Mouse (Mus musculus): Measurements from ENCODE around the gene Emg1. TPM values are rescaled to one million over a fixed set of nuclear protein-coding genes. Genes with fewer than 3 reads are reported as not detected.
A peak's percentile ranks its signal among the peaks of the same experiment; 100 is the strongest.

Gene Emg1
- polyA plus RNA-seq, 1 experiment from 2014 or later, result 202 TPM

GRCm38 (mm10) chr6:124655893-124656292 is 56.1 kb downstream of the Emg1 start:
- Histone ChIP-seq H3K9ac (ENCODE audit: low read length) (no peak overlapping the region), H3K4me2 (ENCODE audit: low read depth) (no peak overlapping the region), H3K4me1 (ENCODE audit: control insufficient read depth, insufficient read depth, low read length) (no peaks in the 10 kb centered on the region), H3K36me3 (ENCODE audit: control insufficient read depth, insufficient read depth, low read length) (no peaks in the 10 kb centered on the region), H3K27ac (ENCODE audit: low read depth, low read length) (no peak overlapping the region), H3K9me3 (ENCODE audit: control insufficient read depth, low read length) (no peaks in the 10 kb centered on the region), H3K4me3 (ENCODE audit: low read depth, low read length) (no peak overlapping the region), H3K27me3 (ENCODE audit: control insufficient read depth, insufficient read depth, low read length) (no peaks in the 10 kb centered on the region)
- no peak for ATAC-seq (ENCODE audit: insufficient read depth, low FRiP score, low TSS enrichment)
- no peak for DNase-seq (ENCODE audit: low spot score)
- 67% methylated on average over 6 of the region's 6 CpGs for WGBS

MicroRNA genes within 50 kb of the gene (microRNA counts, 519-probe panel; counts per million panel counts)
- microRNA mmu-miR-141 (171 counts per million, percentile 57 among the panel's probes with 10 or more counts), microRNA mmu-miR-200c (2,784 counts per million, percentile 62 among the panel's probes with 10 or more counts)

Small RNAs within 50 kb of the gene (microRNA-seq; reads per million reads assigned to microRNA genes)
- gene Mir141 (47.1 reads per million, percentile 40 among the genes with 10 or more reads in this experiment), gene Mir200c (250 reads per million, percentile 62 among the genes with 10 or more reads in this experiment)

Other genes with a start within 250 kb of the Emg1 start
- 17.2 TPM in 2 replicates for gene Clstn3, start 247.4 kb downstream of the Emg1 start, polyA plus RNA-seq (2014; fragmentation: Nextera tagmentation; extraction: Ambion mirVana)
- gene C1rl, start 219.1 kb downstream of the Emg1 start, polyA plus RNA-seq (2014; fragmentation: Nextera tagmentation; extraction: Ambion mirVana), result 0.12 and 0.17 TPM in 2 replicates
- gene C1ra, start 199.8 kb downstream of the Emg1 start, polyA plus RNA-seq (2014; fragmentation: Nextera tagmentation; extraction: Ambion mirVana), result 0.12 TPM in 1 of 2 replicates, not detected in the other
- 0.28 and 0.73 TPM in 2 replicates for gene C1s1, start 169.8 kb downstream of the Emg1 start, polyA plus RNA-seq (2014; fragmentation: Nextera tagmentation; extraction: Ambion mirVana)
- gene C1rb, start 141.9 kb downstream of the Emg1 start, polyA plus RNA-seq (2014; fragmentation: Nextera tagmentation; extraction: Ambion mirVana), result not detected in 2 replicates
- not detected in 2 replicates for gene C1s2, start 76.1 kb downstream of the Emg1 start, polyA plus RNA-seq (2014; fragmentation: Nextera tagmentation; extraction: Ambion mirVana)
- 37.3 and 42.2 TPM in 2 replicates for gene Lpcat3, start 49.2 kb downstream of the Emg1 start, polyA plus RNA-seq (2014; fragmentation: Nextera tagmentation; extraction: Ambion mirVana)
- 362 and 370 TPM in 2 replicates for gene Phb2, start 158 bp upstream of the Emg1 start, polyA plus RNA-seq (2014; fragmentation: Nextera tagmentation; extraction: Ambion mirVana)
- 6.9 and 8.0 TPM in 2 replicates for gene Ptpn6, start 26.5 kb upstream of the Emg1 start, polyA plus RNA-seq (2014; fragmentation: Nextera tagmentation; extraction: Ambion mirVana)
- gene Grcc10, start 29.2 kb upstream of the Emg1 start, polyA plus RNA-seq (2014; fragmentation: Nextera tagmentation; extraction: Ambion mirVana), result 456 and 504 TPM in 2 replicates
- not detected in 2 replicates for gene Gm45234, start 43.8 kb upstream of the Emg1 start, polyA plus RNA-seq (2014; fragmentation: Nextera tagmentation; extraction: Ambion mirVana)
- gene Atn1, start 44.3 kb upstream of the Emg1 start, polyA plus RNA-seq (2014; fragmentation: Nextera tagmentation; extraction: Ambion mirVana), result 11.8 and 12.1 TPM in 2 replicates
- gene Eno2, start 57.5 kb upstream of the Emg1 start, polyA plus RNA-seq (2014; fragmentation: Nextera tagmentation; extraction: Ambion mirVana), result 8.5 and 9.8 TPM in 2 replicates
- 0.27 and 1.4 TPM in 2 replicates for gene Lrrc23, start 67.5 kb upstream of the Emg1 start, polyA plus RNA-seq (2014; fragmentation: Nextera tagmentation; extraction: Ambion mirVana)
- 6.3 and 6.9 TPM in 2 replicates for gene Spsb2, start 96.5 kb upstream of the Emg1 start, polyA plus RNA-seq (2014; fragmentation: Nextera tagmentation; extraction: Ambion mirVana)
- 622 and 634 TPM in 2 replicates for gene Tpi1, start 102.1 kb upstream of the Emg1 start, polyA plus RNA-seq (2014; fragmentation: Nextera tagmentation; extraction: Ambion mirVana)
- 162 and 174 TPM in 2 replicates for gene Usp5, start 117.3 kb upstream of the Emg1 start, polyA plus RNA-seq (2014; fragmentation: Nextera tagmentation; extraction: Ambion mirVana)
- gene Cdca3, start 117.4 kb upstream of the Emg1 start, polyA plus RNA-seq (2014; fragmentation: Nextera tagmentation; extraction: Ambion mirVana), result 190 and 195 TPM in 2 replicates
- gene Gnb3, start 128.1 kb upstream of the Emg1 start, polyA plus RNA-seq (2014; fragmentation: Nextera tagmentation; extraction: Ambion mirVana), result 0.22 and 0.29 TPM in 2 replicates
- gene P3h3, start 145.6 kb upstream of the Emg1 start, polyA plus RNA-seq (2014; fragmentation: Nextera tagmentation; extraction: Ambion mirVana), result 14.6 and 16.9 TPM in 2 replicates
- gene Gpr162, start 151.8 kb upstream of the Emg1 start, polyA plus RNA-seq (2014; fragmentation: Nextera tagmentation; extraction: Ambion mirVana), result 2.3 TPM in 2 replicates
- 0.07 TPM in 1 of 2 replicates, not detected in the other for gene Cd4, start 176.0 kb upstream of the Emg1 start, polyA plus RNA-seq (2014; fragmentation: Nextera tagmentation; extraction: Ambion mirVana)
- 1.4 and 1.7 TPM in 2 replicates for gene Lag3, start 199.5 kb upstream of the Emg1 start, polyA plus RNA-seq (2014; fragmentation: Nextera tagmentation; extraction: Ambion mirVana)
- gene Ptms, start 207.9 kb upstream of the Emg1 start, polyA plus RNA-seq (2014; fragmentation: Nextera tagmentation; extraction: Ambion mirVana), result 345 and 381 TPM in 2 replicates
- 468 and 513 TPM in 2 replicates for gene Mlf2, start 219.2 kb upstream of the Emg1 start, polyA plus RNA-seq (2014; fragmentation: Nextera tagmentation; extraction: Ambion mirVana)

All from neural tube, embryonic 11.5 days (tissue).